Mouse (Mus musculus) thymus, adult 2 months (tissue): Measurements from ENCODE around the gene Ttc25.

ENCODE experiments used
- CTCF ChIP-seq: fragments of 200-500 bp; IDR thresholded peaks from 2 replicates; pipeline ENCODE4 v1.5.1; 2012; ENCODE audit warnings: mild to moderate bottlenecking, control low read depth, low read length, moderate library complexity, borderline replicate concordance; ENCODE audit not compliant: control insufficient read depth, poor library complexity, insufficient read depth; ENCODE audit errors: extremely low read depth
- POLR2A ChIP-seq: fragments of 200-500 bp; IDR thresholded peaks from 2 replicates; pipeline ENCODE4 v1.6.1; 2012; ENCODE audit warnings: mild to moderate bottlenecking, low read length, control low read depth, moderate library complexity; ENCODE audit not compliant: control insufficient read depth, poor library complexity, insufficient read depth; ENCODE audit errors: extremely low read depth

DNA sequence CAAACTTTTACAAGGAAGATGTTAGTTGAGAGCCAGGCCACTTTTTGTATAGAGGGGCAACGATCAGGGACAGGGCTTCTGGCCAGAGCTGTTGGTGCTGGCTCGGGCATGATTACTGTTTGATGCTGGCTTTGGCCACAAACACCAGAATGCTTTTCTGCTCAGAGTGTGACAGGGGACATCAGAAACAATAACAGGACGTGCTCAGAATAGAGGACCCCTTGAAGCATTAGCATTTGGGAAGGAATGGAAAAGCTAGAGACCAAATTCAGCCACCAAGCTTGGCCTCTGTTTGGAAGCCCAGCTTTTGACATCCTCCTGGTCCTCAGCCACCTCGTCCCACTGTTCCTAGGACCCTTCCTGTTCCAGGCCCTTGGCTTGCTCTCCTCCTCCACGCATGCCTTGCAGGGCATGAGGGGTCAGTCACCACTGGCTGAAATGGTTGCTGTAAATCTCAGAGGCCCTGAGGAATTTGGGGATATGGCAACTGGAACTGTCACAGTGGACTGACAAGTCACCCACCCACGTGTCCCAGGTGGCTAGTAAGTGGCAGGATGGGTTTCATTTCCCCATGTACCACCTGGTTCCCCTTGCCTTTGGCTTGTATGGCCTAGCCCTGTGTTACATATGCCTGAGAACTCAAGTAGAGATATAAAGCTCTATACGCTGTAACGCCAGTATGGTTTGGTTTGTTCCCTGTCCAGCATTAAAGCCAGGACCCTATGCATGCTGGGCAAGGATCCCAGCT lies 32.6 kb downstream of the Ttc25 start:
- TF ChIP-seq CTCF (no peak), POLR2A (no peak)
